Mouse (Mus musculus): ENCODE measurements around the gene Duoxa1.

- TF ChIP-seq CTCF (IDR thresholded peaks at IDR 0.05; ENCODE audit: control insufficient read depth, insufficient read depth, low read length): no peak
- TF ChIP-seq POLR2A (IDR thresholded peaks at IDR 0.05; ENCODE audit: borderline replicate concordance, control insufficient read depth, low read depth, low read length): no peak
Observed at GRCm38 (mm10) chr2:122345106-122345893, 31.8 kb upstream of the Duoxa1 start.

All from bone marrow, adult 2 months (tissue).